Comparison of ENCODE assay signal across 9 mouse cellular contexts in genomic region chr15:88827991-88828799, GRCm38 (mm10). TPM values are rescaled to one million over a fixed set of nuclear protein-coding genes. Genes with fewer than 3 reads are reported as not detected.
A peak's percentile ranks its signal among the peaks of the same experiment; 100 is the strongest.
DNase-seq lines count a peak whose midpoint lies in the region; ATAC-seq lines count a peak whose summit lies in the region.
"Had no signal": no experiment of that assay in that cellular context is flagged by ENCODE, and none has a peak within 500 bp of the region (broad histone marks: within the 10 kb centered on the region; RNA-seq: fewer than 3 reads in every experiment).

No protein-coding gene starts in this region.

- H3K27ac ChIP-seq in hindbrain, embryonic 16.5 days (ENCODE audit: low read depth, low read length) = no peak overlapping the region
- no peak overlapping the region for H3K27ac ChIP-seq in limb, embryonic 13.5 days
- H3K27ac ChIP-seq in midbrain, embryonic 14.5 days (replicated peaks; ENCODE audit: low read depth, low read length) = no peak overlapping the region
- H3K27ac ChIP-seq in stomach, embryonic 14.5 days (ENCODE audit: low read length) = no peak overlapping the region

- no peak overlapping the region for H3K4me3 ChIP-seq in hindbrain, embryonic 16.5 days (ENCODE audit: low read length)
- no peak overlapping the region for H3K4me3 ChIP-seq in limb, embryonic 13.5 days
- H3K4me3 ChIP-seq in midbrain, embryonic 14.5 days (replicated peaks; ENCODE audit: low read depth, low read length) = no peak overlapping the region
- no peak overlapping the region for H3K4me3 ChIP-seq in stomach, embryonic 14.5 days (ENCODE audit: low read depth, low read length)
- H3K4me3 ChIP-seq: myocyte had no signal

- no peaks in the 10 kb centered on the region for H3K9me3 ChIP-seq in hindbrain, embryonic 16.5 days (ENCODE audit: control insufficient read depth, low read length)
- H3K9me3 ChIP-seq in limb, embryonic 13.5 days = no peaks in the 10 kb centered on the region
- no peaks in the 10 kb centered on the region for H3K9me3 ChIP-seq in midbrain, embryonic 14.5 days (ENCODE audit: control insufficient read depth, low read length)
- H3K9me3 ChIP-seq in stomach, embryonic 14.5 days (ENCODE audit: control insufficient read depth, low read depth, low read length) = no peaks in the 10 kb centered on the region

- intact Hi-C loops in left cerebral cortex, postnatal 25 days (cut with DNase I) = loop anchor here (1.0 to 10.0 kb wide), 5 partner anchors 34 to 387 kb away; partner anchors contain the start of genes Pim3, Ppp6r2 and Trabd

- peak; percentile 31 to 41 for DNase-seq in left cerebral cortex, adult 18-20 months (ENCODE audit: low spot score in 2 of 2)
- DNase-seq in left cerebral cortex, postnatal 25 days (ENCODE audit: low spot score in 2 of 2) = no peak
- peak; percentile 92 for DNase-seq in cerebellum, postnatal 10 days
- DNase-seq in gastrocnemius, postnatal 10 days = peak; percentile 67
- DNase-seq in midbrain, embryonic 14.5 days = peak; percentile 53

- H3K4me1 ChIP-seq in hindbrain, embryonic 16.5 days (ENCODE audit: control insufficient read depth, insufficient read depth, low read depth, low read length) = no peaks in the 10 kb centered on the region
- H3K4me1 ChIP-seq in limb, embryonic 13.5 days = peaks cover 6% of the 10 kb centered on the region; the same call in 1 of the 2 replicates
- H3K4me1 ChIP-seq in midbrain, embryonic 14.5 days (ENCODE audit: control insufficient read depth, insufficient read depth, low read length) = no peaks in the 10 kb centered on the region
- H3K4me1 ChIP-seq in stomach, embryonic 14.5 days (ENCODE audit: control insufficient read depth, insufficient read depth, low read length) = no peaks in the 10 kb centered on the region

- ATAC-seq in hindbrain, embryonic 16.5 days = peak; percentile 37
- peak; percentile 15; the same call in 1 of the 2 replicates for ATAC-seq in limb, embryonic 13.5 days (ENCODE audit: low FRiP score, low read depth)
- 0 out of 2 replicates have a peak, but pooled peaks have one; percentile 40 for ATAC-seq in midbrain, embryonic 14.5 days (ENCODE audit: low FRiP score, low TSS enrichment)
- peak; percentile 10; the same call in 1 of the 2 replicates for ATAC-seq in stomach, embryonic 14.5 days (ENCODE audit: insufficient number of reproducible peaks, insufficient read depth, low FRiP score, low read depth)

- no peak overlapping the region for H3K4me2 ChIP-seq in hindbrain, embryonic 16.5 days (ENCODE audit: low read length)
- no peak overlapping the region for H3K4me2 ChIP-seq in limb, embryonic 13.5 days (replicated peaks)
- no peak overlapping the region for H3K4me2 ChIP-seq in midbrain, embryonic 14.5 days (ENCODE audit: low read length)
- no peak overlapping the region for H3K4me2 ChIP-seq in stomach, embryonic 14.5 days (replicated peaks; ENCODE audit: low read depth, low read length)

- H3K36me3 ChIP-seq in hindbrain, embryonic 16.5 days (ENCODE audit: control insufficient read depth, insufficient read depth, low read length) = peaks cover 23% of the 10 kb centered on the region
- peaks cover 37% of the 10 kb centered on the region for H3K36me3 ChIP-seq in limb, embryonic 13.5 days
- H3K36me3 ChIP-seq in midbrain, embryonic 14.5 days (ENCODE audit: control insufficient read depth, insufficient read depth, low read length) = peaks cover 41% of the 10 kb centered on the region
- H3K36me3 ChIP-seq in stomach, embryonic 14.5 days (ENCODE audit: control insufficient read depth, insufficient read depth, low read length) = peaks cover 26% of the 10 kb centered on the region; the same call in 1 of the 2 replicates

- no peak overlapping the region for H3K9ac ChIP-seq in hindbrain, embryonic 16.5 days (ENCODE audit: low read depth, low read length)
- no peak overlapping the region for H3K9ac ChIP-seq in limb, embryonic 13.5 days
- H3K9ac ChIP-seq in midbrain, embryonic 14.5 days (replicated peaks; ENCODE audit: low read length) = no peak overlapping the region
- no peak overlapping the region for H3K9ac ChIP-seq in stomach, embryonic 14.5 days (replicated peaks; ENCODE audit: low read depth, low read length)

- no peaks in the 10 kb centered on the region for H3K27me3 ChIP-seq in hindbrain, embryonic 16.5 days (replicated peaks; ENCODE audit: control insufficient read depth, insufficient read depth, low read length)
- no peaks in the 10 kb centered on the region for H3K27me3 ChIP-seq in limb, embryonic 13.5 days
- no peaks in the 10 kb centered on the region for H3K27me3 ChIP-seq in midbrain, embryonic 14.5 days (ENCODE audit: control insufficient read depth, insufficient read depth, low read length)
- H3K27me3 ChIP-seq in stomach, embryonic 14.5 days (ENCODE audit: control insufficient read depth, insufficient read depth, low read length) = no peaks in the 10 kb centered on the region

- WGBS in hindbrain, embryonic 16.5 days = 25% methylated on average over 9 of the region's 9 CpGs
- WGBS in limb, embryonic 13.5 days = 27% methylated on average over 9 of the region's 9 CpGs
- WGBS in midbrain, embryonic 14.5 days = 26% methylated on average over 9 of the region's 9 CpGs
- WGBS in stomach, embryonic 14.5 days = 22% methylated on average over 9 of the region's 9 CpGs

RNA-seq across cellular contexts. Expression of gene Creld2, which starts 8.7 kb away (rescaled TPM):
- 10 to 100 TPM; 26.6 to 33.3 TPM for total RNA-seq in left cerebral cortex, adult 18-20 months (2021)
- total RNA-seq in left cerebral cortex, postnatal 25 days (2021) = 10 to 100 TPM; 27.3 to 27.8 TPM
- 10 to 100 TPM in 1 of 2 experiments, 1 to 10 TPM in 1; 9.4 to 13.6 TPM for total RNA-seq in gastrocnemius, postnatal 10 days (2021)
- polyA plus RNA-seq in hindbrain, embryonic 16.5 days (2015; fragmentation: Nextera tagmentation; extraction: Ambion mirVana) = 61.0 and 61.9 TPM in 2 replicates
- 83.4 and 86.1 TPM in 2 replicates for polyA plus RNA-seq in limb, embryonic 13.5 days (2015; fragmentation: Nextera tagmentation; extraction: Ambion mirVana)
- 49.6 and 53.8 TPM in 2 replicates for polyA plus RNA-seq in midbrain, embryonic 14.5 days (2014; fragmentation: Nextera tagmentation; extraction: Ambion mirVana)
- 59.6 and 72.9 TPM in 2 replicates for polyA plus RNA-seq in stomach, embryonic 14.5 days (2014; fragmentation: Nextera tagmentation; extraction: Ambion mirVana)

RNA-seq across cellular contexts. Expression of gene Alg12, which starts 9.1 kb away (rescaled TPM):
- 10 to 100 TPM; 13.0 to 13.6 TPM for total RNA-seq in left cerebral cortex, adult 18-20 months (2021)
- total RNA-seq in left cerebral cortex, postnatal 25 days (2021) = 10 to 100 TPM; 13.2 to 16.6 TPM
- total RNA-seq in gastrocnemius, postnatal 10 days (2021) = 1 to 10 TPM; 5.7 to 6.5 TPM
- 9.5 and 10.1 TPM in 2 replicates for polyA plus RNA-seq in hindbrain, embryonic 16.5 days (2015; fragmentation: Nextera tagmentation; extraction: Ambion mirVana)
- 10.2 and 11.6 TPM in 2 replicates for polyA plus RNA-seq in limb, embryonic 13.5 days (2015; fragmentation: Nextera tagmentation; extraction: Ambion mirVana)
- polyA plus RNA-seq in midbrain, embryonic 14.5 days (2014; fragmentation: Nextera tagmentation; extraction: Ambion mirVana) = 7.1 and 8.1 TPM in 2 replicates
- polyA plus RNA-seq in stomach, embryonic 14.5 days (2014; fragmentation: Nextera tagmentation; extraction: Ambion mirVana) = 10.5 and 12.7 TPM in 2 replicates

RNA-seq across cellular contexts. Expression of gene Pim3, which starts 33.8 kb away (rescaled TPM):
- 10 to 100 TPM; 36.3 to 45.9 TPM for total RNA-seq in left cerebral cortex, adult 18-20 months (2021)
- total RNA-seq in left cerebral cortex, postnatal 25 days (2021) = 10 to 100 TPM; 35.7 to 35.9 TPM
- 10 to 100 TPM; 14.8 to 19.4 TPM for total RNA-seq in gastrocnemius, postnatal 10 days (2021)
- 71.4 and 77.4 TPM in 2 replicates for polyA plus RNA-seq in hindbrain, embryonic 16.5 days (2015; fragmentation: Nextera tagmentation; extraction: Ambion mirVana)
- polyA plus RNA-seq in limb, embryonic 13.5 days (2015; fragmentation: Nextera tagmentation; extraction: Ambion mirVana) = 50.7 and 52.2 TPM in 2 replicates
- 49.1 and 53.2 TPM in 2 replicates for polyA plus RNA-seq in midbrain, embryonic 14.5 days (2014; fragmentation: Nextera tagmentation; extraction: Ambion mirVana)
- polyA plus RNA-seq in stomach, embryonic 14.5 days (2014; fragmentation: Nextera tagmentation; extraction: Ambion mirVana) = 35.9 and 38.4 TPM in 2 replicates

Comparison
In these comparisons a context has a peak if more than half of its experiments do, and no peak if none do; other contexts are left out.
1. DNase-seq: peak in left cerebral cortex, adult 18-20 months (2 of 2), cerebellum, postnatal 10 days (2 of 2), gastrocnemius, postnatal 10 days (single experiment) and midbrain, embryonic 14.5 days (single experiment); none in left cerebral cortex, postnatal 25 days (0 of 2).
2. Peak in every context shown above with its lines, with median percentiles within 50 percentile points of each other: ATAC-seq.